In genomic region chr7:18957569-18958383, GRCm38 (mm10) we compare ENCODE assay signal across 8 mouse cellular contexts. TPM values are rescaled to one million over a fixed set of nuclear protein-coding genes. Genes with fewer than 3 reads are reported as not detected.
A peak's percentile ranks its signal among the peaks of the same experiment; 100 is the strongest.
DNase-seq lines count a peak whose midpoint lies in the region; ATAC-seq and TF ChIP-seq lines count a peak whose summit lies in the region.

No protein-coding gene starts in this region.

- H3K9ac ChIP-seq in intestine, embryonic 16.5 days (ENCODE audit: low read depth, low read length), result peak overlapping the region; percentile 71
- H3K9ac ChIP-seq in limb, embryonic 14.5 days (ENCODE audit: low read depth, low read length, severe bottlenecking), result peak overlapping the region; percentile 60
- H3K9ac ChIP-seq in midbrain, embryonic 15.5 days, result peak overlapping the region; percentile 16; the same call in 1 of the 2 replicates
- peak overlapping the region; percentile 73 for H3K9ac ChIP-seq in stomach, embryonic 16.5 days (ENCODE audit: low read length)

- ATAC-seq in intestine, embryonic 16.5 days, result peak; percentile 92
- ATAC-seq in limb, embryonic 14.5 days (ENCODE audit: low FRiP score, low read depth), result peak; percentile 84
- peak; percentile 18 for ATAC-seq in midbrain, embryonic 15.5 days (replicated peaks)
- ATAC-seq in stomach, embryonic 16.5 days (ENCODE audit: insufficient read depth, low FRiP score), result peak; percentile 73

- no peak for TF ChIP-seq CTCF in cortical plate, adult 2 months (IDR thresholded peaks at IDR 0.05; ENCODE audit: extremely low read depth, insufficient read depth, low read length)

- peak; percentile 85 for DNase-seq in 3134 (ENCODE audit: extremely low read depth, insufficient read length, low spot score)
- peak; percentile 84 for DNase-seq in ZHBTc4 (ENCODE audit: low read depth, low spot score)
- DNase-seq in heart, adult 18-20 months, result peak; percentile 61 to 80
- DNase-seq in limb, embryonic 14.5 days (ENCODE audit: low spot score), result peak; percentile 42

- peak overlapping the region; percentile 5 for H3K4me3 ChIP-seq in cortical plate, adult 2 months (ENCODE audit: insufficient read depth, low read length)
- H3K4me3 ChIP-seq in intestine, embryonic 16.5 days (ENCODE audit: low read length), result peak overlapping the region; percentile 71
- peak overlapping the region; percentile 59 for H3K4me3 ChIP-seq in limb, embryonic 14.5 days (replicated peaks; ENCODE audit: low read length)
- H3K4me3 ChIP-seq in midbrain, embryonic 15.5 days, result peak overlapping the region; percentile 27
- peak overlapping the region; percentile 65 for H3K4me3 ChIP-seq in stomach, embryonic 16.5 days (replicated peaks; ENCODE audit: low read length)

- no peaks in the 10 kb centered on the region for H3K9me3 ChIP-seq in intestine, embryonic 16.5 days (ENCODE audit: control insufficient read depth, low read length)
- no peaks in the 10 kb centered on the region for H3K9me3 ChIP-seq in limb, embryonic 14.5 days (ENCODE audit: control insufficient read depth, low read length)
- H3K9me3 ChIP-seq in midbrain, embryonic 15.5 days, result no peaks in the 10 kb centered on the region
- H3K9me3 ChIP-seq in stomach, embryonic 16.5 days (replicated peaks; ENCODE audit: control insufficient read depth, low read length), result no peaks in the 10 kb centered on the region

- no peak for TF ChIP-seq POLR2A in cortical plate, adult 2 months (IDR thresholded peaks at IDR 0.05; ENCODE audit: extremely low read depth, insufficient read depth, low read length)
- TF ChIP-seq POLR2A in limb, embryonic 14.5 days (IDR thresholded peaks at IDR 0.05; ENCODE audit: borderline replicate concordance, extremely low read depth, insufficient read depth, insufficient read length), result no peak

- no peaks in the 10 kb centered on the region for H3K36me3 ChIP-seq in intestine, embryonic 16.5 days (ENCODE audit: control insufficient read depth, insufficient read depth, low read length)
- no peaks in the 10 kb centered on the region for H3K36me3 ChIP-seq in limb, embryonic 14.5 days (ENCODE audit: control insufficient read depth, insufficient read depth, low read length)
- no peaks in the 10 kb centered on the region; the same call in 1 of the 2 replicates for H3K36me3 ChIP-seq in midbrain, embryonic 15.5 days (replicated peaks)
- no peaks in the 10 kb centered on the region for H3K36me3 ChIP-seq in stomach, embryonic 16.5 days (ENCODE audit: control insufficient read depth, insufficient read depth, low read length)

- peak overlapping the region; percentile 78 for H3K27ac ChIP-seq in cortical plate, adult 2 months (ENCODE audit: insufficient read depth, low read length)
- H3K27ac ChIP-seq in intestine, embryonic 16.5 days (ENCODE audit: low read length), result no peak overlapping the region
- H3K27ac ChIP-seq in limb, embryonic 14.5 days (replicated peaks; ENCODE audit: low read depth, low read length), result no peak overlapping the region
- H3K27ac ChIP-seq in midbrain, embryonic 15.5 days, result peak overlapping the region; percentile 62
- no peak overlapping the region for H3K27ac ChIP-seq in stomach, embryonic 16.5 days (ENCODE audit: low read length)

- peak overlapping the region; percentile 99 for H3K4me2 ChIP-seq in intestine, embryonic 16.5 days (ENCODE audit: low read depth, low read length)
- peak overlapping the region; percentile 96 for H3K4me2 ChIP-seq in limb, embryonic 14.5 days (replicated peaks; ENCODE audit: low read depth, low read length, severe bottlenecking)
- H3K4me2 ChIP-seq in midbrain, embryonic 15.5 days, result peak overlapping the region; percentile 44
- peak overlapping the region; percentile 99 for H3K4me2 ChIP-seq in stomach, embryonic 16.5 days (ENCODE audit: low read depth, low read length)

- peaks cover 57% of the 10 kb centered on the region for H3K27me3 ChIP-seq in intestine, embryonic 16.5 days (replicated peaks; ENCODE audit: control insufficient read depth, insufficient read depth, low read length)
- peaks cover 69% of the 10 kb centered on the region for H3K27me3 ChIP-seq in limb, embryonic 14.5 days (ENCODE audit: control insufficient read depth, insufficient read depth, low read length)
- no peaks in the 10 kb centered on the region for H3K27me3 ChIP-seq in midbrain, embryonic 15.5 days (replicated peaks)
- peaks cover 48% of the 10 kb centered on the region for H3K27me3 ChIP-seq in stomach, embryonic 16.5 days (ENCODE audit: control insufficient read depth, insufficient read depth, low read length)

- H3K4me1 ChIP-seq in cortical plate, adult 2 months (ENCODE audit: control insufficient read depth, insufficient read depth, low read length), result peaks cover 2% of the 10 kb centered on the region; the same call in 1 of the 2 replicates
- H3K4me1 ChIP-seq in intestine, embryonic 16.5 days (ENCODE audit: control insufficient read depth, insufficient read depth, low read length), result peaks cover 12% of the 10 kb centered on the region
- peaks cover 5% of the 10 kb centered on the region; the same call in 1 of the 2 replicates for H3K4me1 ChIP-seq in limb, embryonic 14.5 days (ENCODE audit: control insufficient read depth, insufficient read depth, low read length)
- peaks cover 48% of the 10 kb centered on the region for H3K4me1 ChIP-seq in midbrain, embryonic 15.5 days
- H3K4me1 ChIP-seq in stomach, embryonic 16.5 days (ENCODE audit: control insufficient read depth, insufficient read depth, low read length), result peaks cover 7% of the 10 kb centered on the region; the same call in 1 of the 2 replicates

- under 1% methylated on average over 100 of the region's 107 CpGs for WGBS in intestine, embryonic 16.5 days
- under 1% methylated on average over 61 of the region's 107 CpGs for WGBS in limb, embryonic 14.5 days
- 1% methylated on average over 102 of the region's 107 CpGs for WGBS in midbrain, embryonic 15.5 days
- 1% methylated on average over 102 of the region's 107 CpGs for WGBS in stomach, embryonic 16.5 days

RNA-seq across cellular contexts. Expression of gene Nanos2, which starts 29.4 kb away (rescaled TPM):
- polyA plus RNA-seq in cortical plate, adult 2 months (2012; rRNA removed), result 2.8 and 3.3 TPM in 2 replicates
- total RNA-seq in heart, adult 18-20 months (2021), result not detected
- polyA plus RNA-seq in intestine, embryonic 16.5 days (2015; fragmentation: Nextera tagmentation; extraction: Ambion mirVana), result not detected in 2 replicates
- 0.06 TPM in 1 of 2 replicates, not detected in the other for polyA plus RNA-seq in limb, embryonic 14.5 days (2012; rRNA removed)
- polyA plus RNA-seq in limb, embryonic 14.5 days (2014; fragmentation: Nextera tagmentation; extraction: Ambion mirVana), result not detected in 2 replicates
- 0.80 and 1.0 TPM in 2 replicates for polyA plus RNA-seq in midbrain, embryonic 15.5 days (2015; fragmentation: Nextera tagmentation; extraction: Ambion mirVana)
- polyA plus RNA-seq in stomach, embryonic 16.5 days (2015; fragmentation: Nextera tagmentation; extraction: Ambion mirVana), result not detected in 2 replicates

RNA-seq across cellular contexts. Expression of gene Nova2, which starts 32.1 kb away (rescaled TPM):
- 22.3 and 23.3 TPM in 2 replicates for polyA plus RNA-seq in cortical plate, adult 2 months (2012; rRNA removed)
- total RNA-seq in heart, adult 18-20 months (2021), result 1 to 10 TPM; 4.4 to 4.9 TPM
- 0.34 and 0.40 TPM in 2 replicates for polyA plus RNA-seq in intestine, embryonic 16.5 days (2015; fragmentation: Nextera tagmentation; extraction: Ambion mirVana)
- 1.3 TPM in 2 replicates for polyA plus RNA-seq in limb, embryonic 14.5 days (2012; rRNA removed)
- 0.37 and 0.57 TPM in 2 replicates for polyA plus RNA-seq in limb, embryonic 14.5 days (2014; fragmentation: Nextera tagmentation; extraction: Ambion mirVana)
- 15.2 and 15.9 TPM in 2 replicates for polyA plus RNA-seq in midbrain, embryonic 15.5 days (2015; fragmentation: Nextera tagmentation; extraction: Ambion mirVana)
- 0.39 and 0.62 TPM in 2 replicates for polyA plus RNA-seq in stomach, embryonic 16.5 days (2015; fragmentation: Nextera tagmentation; extraction: Ambion mirVana)

RNA-seq across cellular contexts. Expression of gene Mypop, which starts 33.3 kb away (rescaled TPM):
- 49.7 and 50.8 TPM in 2 replicates for polyA plus RNA-seq in cortical plate, adult 2 months (2012; rRNA removed)
- 1 to 10 TPM; 3.6 to 4.0 TPM for total RNA-seq in heart, adult 18-20 months (2021)
- polyA plus RNA-seq in intestine, embryonic 16.5 days (2015; fragmentation: Nextera tagmentation; extraction: Ambion mirVana), result 1.7 TPM in 2 replicates
- polyA plus RNA-seq in limb, embryonic 14.5 days (2012; rRNA removed), result 13.6 and 19.3 TPM in 2 replicates
- 5.3 and 5.7 TPM in 2 replicates for polyA plus RNA-seq in limb, embryonic 14.5 days (2014; fragmentation: Nextera tagmentation; extraction: Ambion mirVana)
- polyA plus RNA-seq in midbrain, embryonic 15.5 days (2015; fragmentation: Nextera tagmentation; extraction: Ambion mirVana), result 5.8 and 6.2 TPM in 2 replicates
- polyA plus RNA-seq in stomach, embryonic 16.5 days (2015; fragmentation: Nextera tagmentation; extraction: Ambion mirVana), result 1.6 and 2.3 TPM in 2 replicates

RNA-seq across cellular contexts. Expression of gene Irf2bp1, which starts 46.1 kb away (rescaled TPM):
- 27.2 and 28.5 TPM in 2 replicates for polyA plus RNA-seq in cortical plate, adult 2 months (2012; rRNA removed)
- 10 to 100 TPM; 22.4 to 23.1 TPM for total RNA-seq in heart, adult 18-20 months (2021)
- 17.0 and 17.1 TPM in 2 replicates for polyA plus RNA-seq in intestine, embryonic 16.5 days (2015; fragmentation: Nextera tagmentation; extraction: Ambion mirVana)
- 36.1 and 46.8 TPM in 2 replicates for polyA plus RNA-seq in limb, embryonic 14.5 days (2012; rRNA removed)
- 34.2 and 37.3 TPM in 2 replicates for polyA plus RNA-seq in limb, embryonic 14.5 days (2014; fragmentation: Nextera tagmentation; extraction: Ambion mirVana)
- polyA plus RNA-seq in midbrain, embryonic 15.5 days (2015; fragmentation: Nextera tagmentation; extraction: Ambion mirVana), result 33.4 and 40.2 TPM in 2 replicates
- 10.7 and 14.3 TPM in 2 replicates for polyA plus RNA-seq in stomach, embryonic 16.5 days (2015; fragmentation: Nextera tagmentation; extraction: Ambion mirVana)

RNA-seq across cellular contexts. Expression of gene Ccdc61, which starts 47.6 kb away (rescaled TPM):
- 14.7 and 15.8 TPM in 2 replicates for polyA plus RNA-seq in cortical plate, adult 2 months (2012; rRNA removed)
- total RNA-seq in heart, adult 18-20 months (2021), result 10 to 100 TPM in 1 of 2 experiments, 1 to 10 TPM in 1; 8.8 to 10.2 TPM
- 23.7 and 24.7 TPM in 2 replicates for polyA plus RNA-seq in intestine, embryonic 16.5 days (2015; fragmentation: Nextera tagmentation; extraction: Ambion mirVana)
- polyA plus RNA-seq in limb, embryonic 14.5 days (2012; rRNA removed), result 46.7 and 50.1 TPM in 2 replicates
- 23.9 and 29.0 TPM in 2 replicates for polyA plus RNA-seq in limb, embryonic 14.5 days (2014; fragmentation: Nextera tagmentation; extraction: Ambion mirVana)
- polyA plus RNA-seq in midbrain, embryonic 15.5 days (2015; fragmentation: Nextera tagmentation; extraction: Ambion mirVana), result 24.6 and 25.8 TPM in 2 replicates
- 16.7 and 21.2 TPM in 2 replicates for polyA plus RNA-seq in stomach, embryonic 16.5 days (2015; fragmentation: Nextera tagmentation; extraction: Ambion mirVana)

Comparison
In these comparisons a context has a peak if more than half of its experiments do, and no peak if none do; other contexts are left out.
1. H3K27ac ChIP-seq: peak in cortical plate, adult 2 months (single experiment) and midbrain, embryonic 15.5 days (single experiment); none in intestine, embryonic 16.5 days (single experiment), limb, embryonic 14.5 days (single experiment) and stomach, embryonic 16.5 days (single experiment).
2. H3K4me3 ChIP-seq: peak in every context shown above with its lines; median percentile 71 in intestine, embryonic 16.5 days; 65 in stomach, embryonic 16.5 days; 59 in limb, embryonic 14.5 days; 27 in midbrain, embryonic 15.5 days; 5 in cortical plate, adult 2 months.
3. ATAC-seq: peak in every context shown above with its lines; median percentile 92 in intestine, embryonic 16.5 days; 84 in limb, embryonic 14.5 days; 73 in stomach, embryonic 16.5 days; 18 in midbrain, embryonic 15.5 days.
4. H3K4me2 ChIP-seq: peak in every context shown above with its lines; median percentile 99 in intestine, embryonic 16.5 days; 99 in stomach, embryonic 16.5 days; 96 in limb, embryonic 14.5 days; 44 in midbrain, embryonic 15.5 days.
5. H3K9ac ChIP-seq: peak in every context shown above with its lines; median percentile 73 in stomach, embryonic 16.5 days; 71 in intestine, embryonic 16.5 days; 60 in limb, embryonic 14.5 days; 16 in midbrain, embryonic 15.5 days.
6. Peak in every context shown above with its lines, with median percentiles within 50 percentile points of each other: DNase-seq.